Mouse (Mus musculus): ENCODE measurements around the gene Rin2. TPM values are rescaled to one million over a fixed set of nuclear protein-coding genes. Genes with fewer than 3 reads are reported as not detected.
A peak's percentile ranks its signal among the peaks of the same experiment; 100 is the strongest.

Rin2 gene
- polyA plus RNA-seq, 1 experiment from 2014 or later: 18.4 TPM

- ATAC-seq (replicated peaks; ENCODE audit: insufficient number of reproducible peaks, insufficient read depth, low FRiP score, low read depth): no peak
- Histone ChIP-seq H3K27ac (no peak overlapping the region), H3K9me3 (replicated peaks) (no peaks in the 10 kb centered on the region), H3K27me3 (no peaks in the 10 kb centered on the region), H3K4me2 (no peak overlapping the region), H3K4me1 (replicated peaks) (peaks cover 10% of the 10 kb centered on the region), H3K36me3 (no peaks in the 10 kb centered on the region), H3K4me3 (no peak overlapping the region), H3K9ac (no peak overlapping the region)
- WGBS: 37% methylated on average over 4 of the region's 4 CpGs
Observed at GRCm38 (mm10) chr2:145668135-145668534, 6.9 kb upstream of the Rin2 start.

GRCm38 (mm10) chr2:145670131-145670530 lies 4.9 kb upstream of the Rin2 start:
- Histone ChIP-seq H3K4me3 (no peak overlapping the region), H3K36me3 (no peaks in the 10 kb centered on the region), H3K9ac (no peak overlapping the region), H3K9me3 (replicated peaks) (no peaks in the 10 kb centered on the region), H3K27me3 (no peaks in the 10 kb centered on the region), H3K4me2 (no peak overlapping the region), H3K4me1 (replicated peaks) (peaks cover 20% of the 10 kb centered on the region), H3K27ac (0 out of 2 replicates have a peak overlapping the region, but pooled peaks have one; percentile 20)
- no peak for ATAC-seq (replicated peaks; ENCODE audit: insufficient number of reproducible peaks, insufficient read depth, low FRiP score, low read depth)
- WGBS: 40% methylated on average over 4 of the region's 4 CpGs

- 5% methylated on average over 23 of the region's 23 CpGs for WGBS
- Histone ChIP-seq H3K9ac (peak overlapping the region; percentile 71), H3K27ac (peak overlapping the region; percentile 82), H3K9me3 (replicated peaks) (no peaks in the 10 kb centered on the region), H3K4me2 (peak overlapping the region; percentile 86), H3K36me3 (no peaks in the 10 kb centered on the region), H3K4me1 (replicated peaks) (peaks cover 23% of the 10 kb centered on the region), H3K4me3 (peak overlapping the region; percentile 74), H3K27me3 (no peaks in the 10 kb centered on the region)
- peak; percentile 18 for ATAC-seq (replicated peaks; ENCODE audit: insufficient number of reproducible peaks, insufficient read depth, low FRiP score, low read depth)
Observed at GRCm38 (mm10) chr2:145674496-145675141, 396 bp upstream of the Rin2 start.

- Histone ChIP-seq H3K9me3 (replicated peaks) (no peaks in the 10 kb centered on the region), H3K36me3 (no peaks in the 10 kb centered on the region), H3K4me2 (peak overlapping the region; percentile 86), H3K9ac (peak overlapping the region; percentile 71), H3K27ac (peak overlapping the region; percentile 82), H3K4me3 (peak overlapping the region; percentile 74), H3K27me3 (no peaks in the 10 kb centered on the region), H3K4me1 (replicated peaks) (peaks cover 20% of the 10 kb centered on the region)
- 6% methylated on average over 27 of the region's 27 CpGs for WGBS
- ATAC-seq (replicated peaks; ENCODE audit: insufficient number of reproducible peaks, insufficient read depth, low FRiP score, low read depth): peak; percentile 27; the same call in 1 of the 2 replicates
Observed at GRCm38 (mm10) chr2:145675756-145676543, 935 bp downstream of the Rin2 start.

GRCm38 (mm10) chr2:145676544-145676925 lies 1.5 kb downstream of the Rin2 start:
- peaks cover 20% of the 10 kb centered on the region for H3K4me1 ChIP-seq (replicated peaks)
- no peaks in the 10 kb centered on the region for H3K36me3 ChIP-seq
- WGBS: 65% methylated on average over 3 of the region's 3 CpGs
- H3K27ac ChIP-seq: no peak overlapping the region; the same call in 1 of the 2 replicates
- H3K9me3 ChIP-seq (replicated peaks): no peaks in the 10 kb centered on the region
- H3K4me2 ChIP-seq: peak overlapping the region; percentile 86
- H3K27me3 ChIP-seq: no peaks in the 10 kb centered on the region
- peak overlapping the region; percentile 74; the same call in 1 of the 2 replicates for H3K4me3 ChIP-seq
- ATAC-seq (replicated peaks; ENCODE audit: insufficient number of reproducible peaks, insufficient read depth, low FRiP score, low read depth): no peak
- 0 out of 2 replicates have a peak overlapping the region, but pooled peaks have one; percentile 71 for H3K9ac ChIP-seq

GRCm38 (mm10) chr2:145676936-145677335 lies 1.9 kb downstream of the Rin2 start:
- peak overlapping the region; percentile 86 for H3K4me2 ChIP-seq
- 83% methylated on average over 2 of the region's 2 CpGs for WGBS
- no peak for ATAC-seq (replicated peaks; ENCODE audit: insufficient number of reproducible peaks, insufficient read depth, low FRiP score, low read depth)
- H3K27ac ChIP-seq: no peak overlapping the region; the same call in 1 of the 2 replicates
- H3K4me1 ChIP-seq (replicated peaks): peaks cover 20% of the 10 kb centered on the region
- no peaks in the 10 kb centered on the region for H3K9me3 ChIP-seq (replicated peaks)
- H3K4me3 ChIP-seq: 0 out of 2 replicates have a peak overlapping the region, but pooled peaks have one; percentile 74
- H3K9ac ChIP-seq: no peak overlapping the region
- H3K36me3 ChIP-seq: no peaks in the 10 kb centered on the region
- H3K27me3 ChIP-seq: no peaks in the 10 kb centered on the region

- WGBS: 80% methylated on average over 2 of the region's 2 CpGs
- no peak overlapping the region for H3K27ac ChIP-seq
- no peak overlapping the region for H3K9ac ChIP-seq
- no peaks in the 10 kb centered on the region for H3K36me3 ChIP-seq
- H3K4me1 ChIP-seq (replicated peaks): peaks cover 30% of the 10 kb centered on the region
- H3K9me3 ChIP-seq (replicated peaks): no peaks in the 10 kb centered on the region
- H3K4me2 ChIP-seq: no peak overlapping the region
- no peak overlapping the region for H3K4me3 ChIP-seq
- H3K27me3 ChIP-seq: no peaks in the 10 kb centered on the region
- ATAC-seq (replicated peaks; ENCODE audit: insufficient number of reproducible peaks, insufficient read depth, low FRiP score, low read depth): no peak
Observed at GRCm38 (mm10) chr2:145680141-145680540, 5.1 kb downstream of the Rin2 start.

- no peaks in the 10 kb centered on the region for H3K9me3 ChIP-seq (replicated peaks)
- no peak overlapping the region for H3K9ac ChIP-seq
- peaks cover 30% of the 10 kb centered on the region for H3K4me1 ChIP-seq (replicated peaks)
- no peak overlapping the region for H3K4me3 ChIP-seq
- ATAC-seq (replicated peaks; ENCODE audit: insufficient number of reproducible peaks, insufficient read depth, low FRiP score, low read depth): no peak
- no peaks in the 10 kb centered on the region for H3K27me3 ChIP-seq
- H3K36me3 ChIP-seq: no peaks in the 10 kb centered on the region
- no peak overlapping the region; the same call in 1 of the 2 replicates for H3K27ac ChIP-seq
- 68% methylated on average over 9 of the region's 9 CpGs for WGBS
- H3K4me2 ChIP-seq: no peak overlapping the region
Observed at GRCm38 (mm10) chr2:145680762-145681161, 5.7 kb downstream of the Rin2 start.

GRCm38 (mm10) chr2:145681626-145682025 lies 6.6 kb downstream of the Rin2 start:
- H3K9ac ChIP-seq: no peak overlapping the region
- H3K27me3 ChIP-seq: no peaks in the 10 kb centered on the region
- H3K27ac ChIP-seq: no peak overlapping the region
- no peaks in the 10 kb centered on the region for H3K9me3 ChIP-seq (replicated peaks)
- WGBS: 72% methylated on average over 4 of the region's 4 CpGs
- no peaks in the 10 kb centered on the region for H3K36me3 ChIP-seq
- H3K4me1 ChIP-seq (replicated peaks): peaks cover 22% of the 10 kb centered on the region
- no peak overlapping the region for H3K4me3 ChIP-seq
- ATAC-seq (replicated peaks; ENCODE audit: insufficient number of reproducible peaks, insufficient read depth, low FRiP score, low read depth): no peak
- H3K4me2 ChIP-seq: no peak overlapping the region

GRCm38 (mm10) chr2:145682924-145683323 lies 7.9 kb downstream of the Rin2 start:
- Histone ChIP-seq H3K4me1 (replicated peaks) (peaks cover 20% of the 10 kb centered on the region), H3K9ac (no peak overlapping the region), H3K4me2 (no peak overlapping the region), H3K36me3 (no peaks in the 10 kb centered on the region), H3K27me3 (no peaks in the 10 kb centered on the region), H3K27ac (peak overlapping the region; percentile 38; the same call in 1 of the 2 replicates), H3K9me3 (replicated peaks) (no peaks in the 10 kb centered on the region), H3K4me3 (no peak overlapping the region)
- WGBS: 38% methylated on average over 3 of the region's 3 CpGs
- 0 out of 2 replicates have a peak, but pooled peaks have one; percentile 27 for ATAC-seq (replicated peaks; ENCODE audit: insufficient number of reproducible peaks, insufficient read depth, low FRiP score, low read depth)

- Histone ChIP-seq H3K9ac (no peak overlapping the region), H3K27me3 (no peaks in the 10 kb centered on the region), H3K4me2 (no peak overlapping the region), H3K4me1 (replicated peaks) (peaks cover 20% of the 10 kb centered on the region), H3K27ac (peak overlapping the region; percentile 35; the same call in 1 of the 2 replicates), H3K4me3 (no peak overlapping the region), H3K9me3 (replicated peaks) (no peaks in the 10 kb centered on the region), H3K36me3 (no peaks in the 10 kb centered on the region)
- WGBS: 45% methylated on average over 3 of the region's 3 CpGs
- ATAC-seq (replicated peaks; ENCODE audit: insufficient number of reproducible peaks, insufficient read depth, low FRiP score, low read depth): peak; percentile 37; the same call in 1 of the 2 replicates
Observed at GRCm38 (mm10) chr2:145683536-145683935, 8.5 kb downstream of the Rin2 start.

Measured in heart, embryonic 15.5 days (tissue).